Mouse (Mus musculus) thymus, adult 2 months (tissue): ENCODE results near the gene Ccr10. TPM values are rescaled to one million over a fixed set of nuclear protein-coding genes. Genes with fewer than 3 reads are reported as not detected.

Experiments
- DNase-seq: peaks from one replicate; pipeline ENCODE4 v3.0.0; 2021
- H3K27ac ChIP-seq: fragments of 200-500 bp; 2 replicates; pipeline ENCODE4 v1.5.1; 2012; ENCODE audit warnings: low read length, control low read depth; ENCODE audit not compliant: control insufficient read depth, insufficient read depth
- H3K27me3 ChIP-seq: fragments of 200-500 bp; 2 replicates; pipeline ENCODE4 v1.6.1; 2012; ENCODE audit warnings: mild to moderate bottlenecking, low read length, moderate library complexity, mixed read lengths; ENCODE audit not compliant: control insufficient read depth, insufficient read depth
- H3K36me3 ChIP-seq: fragments of 200-500 bp; 2 replicates; pipeline ENCODE4 v1.6.1; 2012; ENCODE audit warnings: mild to moderate bottlenecking, low read length, moderate library complexity; ENCODE audit not compliant: control insufficient read depth, insufficient read depth
- H3K4me1 ChIP-seq: fragments of 200-500 bp; replicated peaks from 2 replicates; pipeline ENCODE4 v1.6.1; 2012; ENCODE audit warnings: low read length; ENCODE audit not compliant: control insufficient read depth, insufficient read depth
- H3K4me3 ChIP-seq: fragments of 200-500 bp; 2 replicates; pipeline ENCODE4 v1.5.1; 2012; ENCODE audit warnings: mild to moderate bottlenecking, low read length, control low read depth, moderate library complexity; ENCODE audit not compliant: control insufficient read depth, insufficient read depth
- CTCF ChIP-seq: fragments of 200-500 bp; IDR thresholded peaks from 2 replicates; pipeline ENCODE4 v1.5.1; 2012; ENCODE audit warnings: mild to moderate bottlenecking, control low read depth, low read length, moderate library complexity, borderline replicate concordance; ENCODE audit not compliant: control insufficient read depth, poor library complexity, insufficient read depth; ENCODE audit errors: extremely low read depth
- POLR2A ChIP-seq: fragments of 200-500 bp; IDR thresholded peaks from 2 replicates; pipeline ENCODE4 v1.6.1; 2012; ENCODE audit warnings: mild to moderate bottlenecking, low read length, control low read depth, moderate library complexity; ENCODE audit not compliant: control insufficient read depth, poor library complexity, insufficient read depth; ENCODE audit errors: extremely low read depth
- WGBS: fragments of 180-500 bp; shearing (Covaris S2); methylation state at CpG from one replicate; pipeline ENCODE4 v1.1.7; 2018; 5-methylcytosine and 5-hydroxymethylcytosine counted together
- polyA plus RNA-seq: library from polyadenylated mRNA; depleted of rRNA; stranded (reverse); fragments of >200 nt; gene quantifications from 2 replicates; pipeline ENCODE4 v1.2.3, GENCODE M21; 2012

Gene Ccr10
- polyA plus RNA-seq, 1 experiment = 3.9 TPM

DNA sequence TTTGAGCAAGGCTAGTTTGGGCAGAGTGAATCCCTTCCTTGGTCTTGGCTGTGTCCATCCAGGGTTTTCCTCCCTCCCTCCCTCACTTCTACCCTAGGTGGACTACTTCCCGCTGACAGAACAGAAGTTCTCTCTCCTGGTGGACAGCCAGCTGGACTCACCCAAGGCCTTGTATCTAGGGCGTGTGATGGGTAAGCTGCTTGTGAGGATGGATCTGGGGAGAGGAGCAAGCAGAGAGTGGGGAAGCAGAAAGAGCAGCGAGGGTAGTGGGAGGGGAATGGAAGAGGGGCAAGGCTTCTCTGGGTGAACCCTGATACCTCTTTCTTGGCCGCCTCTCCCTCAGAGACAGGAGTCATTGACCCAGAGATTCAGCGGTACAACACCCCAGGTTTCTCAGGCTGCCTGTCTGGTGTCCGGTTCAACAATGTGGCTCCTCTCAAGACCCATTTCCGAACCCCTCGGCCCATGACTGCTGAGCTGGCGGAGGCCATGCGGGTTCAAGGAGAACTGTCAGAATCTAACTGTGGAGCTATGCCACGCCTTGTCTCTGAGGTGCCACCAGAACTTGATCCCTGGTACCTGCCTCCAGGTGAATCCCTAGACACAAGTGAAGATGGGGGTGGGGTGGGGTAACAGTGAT lies 13.0 kb upstream of the Ccr10 start:
- H3K27me3 ChIP-seq = no peaks in the 10 kb centered on the region
- no peak for DNase-seq
- no peaks in the 10 kb centered on the region; the same call in 1 of the 2 replicates for H3K36me3 ChIP-seq
- WGBS = 96% methylated on average over 11 of the region's 11 CpGs
- no peak overlapping the region for H3K27ac ChIP-seq
- peaks cover 11% of the 10 kb centered on the region; the same call in 1 of the 2 replicates for H3K4me1 ChIP-seq
- TF ChIP-seq POLR2A (no peak), CTCF (no peak)
- H3K4me3 ChIP-seq = no peak overlapping the region

DNA sequence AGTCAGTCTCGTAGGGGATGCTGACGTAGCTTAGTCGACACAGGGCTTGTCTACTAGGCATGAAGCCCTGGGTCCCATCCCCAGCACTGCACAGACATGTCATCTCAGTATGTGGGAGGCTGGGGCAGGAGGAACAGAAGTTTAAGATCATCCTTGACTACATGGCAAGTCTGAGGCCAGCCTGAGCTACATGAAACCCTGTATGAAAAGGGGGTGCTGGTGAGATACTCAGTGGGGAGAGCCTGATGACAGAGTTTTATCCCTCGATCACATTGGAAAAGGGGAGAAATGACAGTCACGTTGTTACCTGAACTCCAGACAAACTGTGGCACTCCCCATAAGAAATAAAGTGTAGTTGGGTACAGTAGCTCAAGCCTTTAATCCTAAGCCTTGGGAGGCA lies 12.3 kb upstream of the Ccr10 start:
- no peaks in the 10 kb centered on the region for H3K27me3 ChIP-seq
- 96% methylated on average over 5 of the region's 5 CpGs for WGBS
- H3K4me3 ChIP-seq = no peak overlapping the region
- H3K36me3 ChIP-seq = no peaks in the 10 kb centered on the region
- H3K4me1 ChIP-seq = peaks cover 5% of the 10 kb centered on the region; the same call in 1 of the 2 replicates
- H3K27ac ChIP-seq = no peak overlapping the region
- TF ChIP-seq POLR2A (no peak), CTCF (no peak)
- no peak for DNase-seq

- H3K27me3 ChIP-seq = no peaks in the 10 kb centered on the region
- H3K4me3 ChIP-seq = no peak overlapping the region
- H3K36me3 ChIP-seq = no peaks in the 10 kb centered on the region
- peaks cover 5% of the 10 kb centered on the region; the same call in 1 of the 2 replicates for H3K4me1 ChIP-seq
- no peak for TF ChIP-seq POLR2A
- TF ChIP-seq CTCF = no peak
- no peak for DNase-seq
- H3K27ac ChIP-seq = no peak overlapping the region
- WGBS = 95% methylated on average over 27 of the region's 27 CpGs
These were observed 11.4 kb upstream of the Ccr10 start for GRCm38 (mm10) chr11:101186526-101187247.

DNA sequence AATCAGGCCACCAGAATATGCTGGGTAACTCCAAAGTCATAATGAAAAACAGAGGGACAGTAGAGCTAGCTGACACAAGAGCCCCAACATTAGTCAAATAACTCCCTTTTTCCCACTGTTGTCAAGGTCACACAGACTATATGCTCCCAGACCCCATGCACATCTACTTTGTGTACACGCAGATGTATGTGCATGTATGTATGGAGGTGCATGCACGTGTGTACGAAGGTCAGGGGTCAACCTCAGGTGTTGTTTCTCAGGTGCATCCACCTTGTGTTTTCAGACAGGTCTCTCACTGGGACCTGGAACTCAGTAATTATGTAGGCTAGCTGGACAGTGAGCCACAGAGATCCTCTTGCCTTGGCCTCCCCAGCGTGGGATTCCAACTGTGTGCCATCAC lies 10.2 kb upstream of the Ccr10 start:
- H3K4me3 ChIP-seq = no peak overlapping the region
- no peaks in the 10 kb centered on the region for H3K36me3 ChIP-seq
- H3K4me1 ChIP-seq = peaks cover 5% of the 10 kb centered on the region; the same call in 1 of the 2 replicates
- DNase-seq = no peak
- no peak for TF ChIP-seq POLR2A
- TF ChIP-seq CTCF = no peak
- H3K27ac ChIP-seq = no peak overlapping the region
- WGBS = 98% methylated on average over 4 of the region's 4 CpGs
- no peaks in the 10 kb centered on the region for H3K27me3 ChIP-seq

DNA sequence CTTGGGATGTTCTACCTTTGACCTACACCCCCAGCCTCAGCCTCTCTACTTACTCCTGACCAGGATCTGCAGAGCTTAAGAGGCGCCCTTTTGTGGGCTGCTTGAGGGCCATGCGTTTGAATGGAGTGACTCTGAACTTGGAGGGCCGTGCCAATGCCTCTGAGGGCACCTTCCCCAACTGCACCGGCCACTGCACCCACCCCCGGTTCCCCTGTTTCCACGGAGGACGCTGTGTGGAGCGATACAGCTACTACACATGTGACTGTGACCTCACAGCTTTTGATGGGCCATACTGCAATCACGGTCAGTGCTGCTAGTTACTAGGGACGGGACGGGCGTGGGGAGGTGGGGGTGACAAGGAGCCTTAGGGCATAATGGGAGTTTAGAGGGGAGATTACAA lies 9.7 kb upstream of the Ccr10 start:
- H3K36me3 ChIP-seq = no peaks in the 10 kb centered on the region
- no peaks in the 10 kb centered on the region for H3K27me3 ChIP-seq
- TF ChIP-seq POLR2A (no peak), CTCF (no peak)
- peaks cover 3% of the 10 kb centered on the region; the same call in 1 of the 2 replicates for H3K4me1 ChIP-seq
- DNase-seq = no peak
- H3K4me3 ChIP-seq = no peak overlapping the region
- 92% methylated on average over 12 of the region's 12 CpGs for WGBS
- no peak overlapping the region for H3K27ac ChIP-seq

- WGBS = 86% methylated on average over 14 of the region's 14 CpGs
- no peaks in the 10 kb centered on the region for H3K4me1 ChIP-seq
- DNase-seq = no peak
- H3K4me3 ChIP-seq = no peak overlapping the region
- no peaks in the 10 kb centered on the region for H3K27me3 ChIP-seq
- no peak overlapping the region for H3K27ac ChIP-seq
- TF ChIP-seq POLR2A (no peak), CTCF (no peak)
- H3K36me3 ChIP-seq = no peaks in the 10 kb centered on the region
These were observed 7.7 kb upstream of the Ccr10 start for GRCm38 (mm10) chr11:101182771-101183517.
